Mouse (Mus musculus) brain, adult 2 months (tissue): ENCODE measurements at regions not wholly inside any gene's neighbourhood (a gene's known extent, or its start where the extent isn't known, plus 50 kb on each side); places are given as distances from the start of the nearest gene placed in this dataset.

Experiments used
- DNase-seq: peaks from one replicate; pipeline ENCODE4 v3.0.0; 2011; ENCODE audit warnings: low read depth, low spot score

- no peak for DNase-seq
Observed at GRCm38 (mm10) chr1:169872865-169873264, 55.6 kb upstream of the Ccdc190 start.

- DNase-seq, result peak; percentile 76
Observed at GRCm38 (mm10) chr1:169868636-169869035, 59.8 kb upstream of the Ccdc190 start.

DNA sequence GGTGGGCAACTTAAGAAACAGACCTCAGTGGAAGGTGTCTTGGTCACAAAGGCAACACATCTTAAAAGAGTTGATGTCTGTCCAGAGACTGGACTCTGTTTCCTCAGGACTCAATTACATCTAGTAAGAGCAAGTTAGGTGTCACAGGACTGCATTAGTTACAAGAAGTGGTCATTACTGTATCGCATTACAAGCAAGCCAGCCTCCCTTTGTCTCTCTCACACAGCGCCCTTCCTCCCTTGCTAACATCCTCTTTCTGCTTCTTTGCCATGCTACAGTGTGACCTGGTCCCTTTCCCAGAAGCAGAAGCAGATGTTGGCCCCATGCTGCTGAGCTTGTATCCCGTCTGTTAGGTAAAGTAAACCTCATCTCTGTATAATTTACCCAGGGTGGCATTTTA lies 61.0 kb upstream of the Ccdc190 start:
- DNase-seq, result no peak

DNA sequence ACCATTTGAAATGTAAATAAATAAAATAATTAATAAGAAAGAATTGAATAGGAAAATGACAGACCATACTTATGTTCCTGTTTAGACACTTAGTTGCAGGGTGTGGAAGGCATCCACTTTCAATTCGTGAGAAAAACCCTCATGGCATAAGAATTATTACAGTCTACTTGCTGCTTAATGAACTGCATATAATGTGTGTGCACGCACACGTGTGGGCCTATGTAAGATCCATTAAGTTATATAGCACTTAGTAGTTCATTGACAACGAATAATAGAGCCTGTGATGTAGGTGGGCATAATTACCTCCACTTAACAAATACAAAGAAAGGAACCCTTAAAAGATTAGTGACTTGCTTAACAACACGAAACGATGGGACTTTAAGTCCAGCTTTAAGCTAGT lies 61.6 kb upstream of the Ccdc190 start:
- no peak for DNase-seq

GRCm38 (mm10) chr1:169859041-169859440 lies 69.4 kb upstream of the Ccdc190 start:
- DNase-seq, result peak; percentile 70

DNA sequence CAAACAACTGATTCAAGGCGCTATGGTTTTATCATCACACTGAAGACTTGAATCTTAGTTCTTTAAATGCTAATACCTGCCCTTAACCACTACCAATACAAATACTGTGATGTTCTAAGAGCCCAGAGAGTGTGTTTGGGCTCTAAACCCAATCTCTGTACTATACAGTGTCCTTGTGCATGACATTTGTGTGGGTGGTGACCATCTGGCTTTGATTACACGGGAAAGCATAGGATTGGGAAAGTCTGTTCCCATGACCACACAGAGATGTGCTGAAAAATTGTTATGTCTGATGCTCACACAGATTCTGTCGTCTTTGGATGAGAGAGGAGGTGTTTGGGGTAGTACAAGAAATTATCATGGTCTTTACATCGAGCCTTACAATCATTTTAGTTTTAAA lies 76.8 kb upstream of the Ccdc190 start:
- peak; percentile 59 for DNase-seq

DNA sequence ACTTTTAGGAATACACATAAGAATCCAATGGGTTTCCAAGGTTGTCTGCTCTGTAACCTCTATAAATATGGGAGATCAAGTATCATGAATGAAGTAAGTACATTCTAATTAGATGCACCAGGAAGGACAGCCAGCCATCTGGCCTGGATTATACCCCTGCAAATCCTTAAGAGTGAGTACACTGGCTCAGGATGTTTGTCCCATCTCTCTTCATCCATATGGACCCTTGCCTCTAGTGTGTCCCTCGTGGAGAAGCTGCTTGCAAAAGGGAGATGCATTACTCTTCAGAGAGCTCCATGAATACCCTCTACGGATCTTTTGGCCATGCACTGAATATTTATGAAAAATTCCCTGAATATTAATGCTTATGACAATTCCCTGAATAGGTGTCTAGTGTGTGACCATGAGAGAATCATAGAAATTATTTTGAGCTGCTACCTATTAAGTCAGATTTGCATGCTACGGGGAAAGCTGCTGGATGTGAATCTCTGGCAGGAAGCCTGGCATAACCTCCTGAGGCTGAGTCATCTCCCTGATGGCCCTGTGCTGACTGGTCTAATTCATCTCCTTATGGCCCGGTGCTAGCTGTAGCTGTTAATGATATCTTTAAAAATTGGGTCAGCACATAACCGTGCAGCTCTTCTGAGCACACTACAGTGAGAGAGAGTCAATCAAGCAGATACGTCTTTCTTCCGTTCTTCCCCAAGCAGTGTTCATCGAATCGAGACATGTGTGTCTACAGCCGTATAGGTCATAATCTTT lies 80.0 kb upstream of the Ccdc190 start:
- peak; percentile 77 for DNase-seq

DNA sequence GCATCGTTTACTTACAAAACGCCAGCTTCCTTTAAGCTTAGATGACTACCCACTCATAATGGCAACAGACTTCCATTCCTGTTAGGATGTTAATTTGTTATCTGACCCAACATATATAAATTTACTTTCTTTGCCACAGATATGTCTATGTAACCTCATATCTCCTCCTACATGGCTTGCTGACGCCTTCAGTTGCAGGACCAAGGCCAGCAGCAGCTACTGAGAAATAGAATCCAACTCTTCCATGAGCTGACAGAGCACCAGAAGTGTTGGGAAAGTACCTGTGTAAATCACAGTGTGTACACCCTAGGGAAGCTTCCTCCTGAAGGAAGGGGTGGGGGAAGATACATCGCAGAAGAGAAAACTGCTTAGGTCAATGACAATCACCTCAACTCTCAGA lies 86.0 kb upstream of the Ccdc190 start:
- peak; percentile 42 for DNase-seq

GRCm38 (mm10) chr1:169840948-169841347 lies 87.5 kb upstream of the Ccdc190 start:
- DNase-seq, result peak; percentile 51

- peak; percentile 56 for DNase-seq
Observed at GRCm38 (mm10) chr1:169840056-169840728, 88.3 kb upstream of the Ccdc190 start.

DNA sequence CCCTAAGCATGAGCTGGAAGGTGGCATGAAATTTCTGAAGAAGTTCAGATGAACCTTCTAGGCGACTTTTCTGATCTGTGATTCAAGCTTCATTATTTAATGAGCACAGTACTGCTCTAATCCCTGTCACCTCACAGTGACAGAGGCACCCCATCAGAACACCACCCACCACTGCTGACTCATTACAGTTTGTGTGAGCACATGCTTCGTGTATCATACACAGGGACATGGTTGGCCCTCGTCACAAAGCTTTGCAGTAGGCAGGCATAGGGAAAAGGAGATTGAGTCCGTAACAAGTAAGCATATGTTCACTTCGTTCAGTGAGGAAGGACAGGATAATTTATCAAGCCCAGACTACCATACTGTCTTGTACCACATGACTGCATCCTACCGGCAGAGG lies 85.9 kb upstream of the Rgs4 start:
- DNase-seq, result peak; percentile 80

DNA sequence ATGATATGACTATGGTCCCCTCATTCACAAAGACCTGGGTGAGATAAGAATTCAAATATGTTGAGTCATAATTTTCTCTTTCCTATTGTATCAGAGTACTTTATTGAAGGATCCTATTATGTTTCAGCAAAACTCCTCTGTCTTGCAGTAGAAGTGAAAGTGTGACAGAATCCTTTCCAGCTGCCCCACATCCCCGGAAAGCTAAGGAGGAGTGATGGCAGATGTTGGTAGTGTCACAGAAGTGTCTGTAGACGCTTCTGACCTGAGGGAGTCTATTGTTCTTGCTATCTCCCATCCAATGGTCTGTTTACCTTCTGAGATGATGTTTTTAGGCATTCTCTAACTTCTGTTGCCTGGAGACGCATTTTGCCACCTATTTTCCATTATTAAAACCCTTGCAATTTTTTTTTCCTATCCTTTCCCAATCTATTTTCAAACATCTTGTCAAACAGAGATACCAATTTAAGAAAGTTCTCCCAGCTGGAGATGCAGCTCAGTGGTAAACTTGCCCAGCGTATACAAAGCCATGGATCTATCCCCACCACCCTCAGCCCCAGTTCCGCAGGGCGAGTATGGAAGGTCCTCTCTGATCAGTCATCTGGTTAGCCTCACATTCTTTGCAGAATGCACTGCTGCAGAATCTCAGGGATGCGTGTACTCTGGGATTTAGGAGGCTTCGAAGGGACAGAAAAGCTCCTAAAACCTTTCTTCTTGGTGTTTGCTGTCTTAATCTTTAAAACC lies 84.1 kb upstream of the Rgs4 start:
- DNase-seq, result no peak

- peak; percentile 72 for DNase-seq
Observed at GRCm38 (mm10) chr1:169830596-169830995, 83.2 kb upstream of the Rgs4 start.

DNA sequence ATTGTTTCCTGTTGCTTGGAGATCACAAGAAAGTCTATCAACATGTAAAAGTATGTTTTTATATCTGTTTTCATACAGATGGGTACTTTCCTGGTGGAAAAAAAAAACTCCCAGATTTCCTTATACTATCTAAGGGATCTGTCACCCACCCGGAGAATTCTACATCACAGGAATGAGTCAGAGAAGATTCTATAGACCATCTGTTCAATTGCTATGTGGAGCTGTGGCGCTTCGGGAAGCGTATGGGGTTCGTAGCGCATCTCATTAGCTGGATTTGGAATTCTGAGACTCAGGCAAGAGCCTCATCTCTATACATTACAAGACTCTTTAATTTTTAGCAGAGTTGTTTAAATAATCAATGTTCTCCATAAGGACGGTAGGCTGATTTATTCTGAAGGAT lies 74.6 kb upstream of the Rgs4 start:
- DNase-seq, result peak; percentile 86

- DNase-seq, result no peak
Observed at GRCm38 (mm10) chr1:169819404-169819949, 72.0 kb upstream of the Rgs4 start.

- peak; percentile 87 for DNase-seq
Observed at GRCm38 (mm10) chr1:169816939-169817338, 69.5 kb upstream of the Rgs4 start.

GRCm38 (mm10) chr1:169812512-169813101 lies 65.2 kb upstream of the Rgs4 start:
- peak; percentile 41 for DNase-seq

GRCm38 (mm10) chr1:169803428-169804138 lies 56.1 kb upstream of the Rgs4 start:
- peak; percentile 73 for DNase-seq

DNA sequence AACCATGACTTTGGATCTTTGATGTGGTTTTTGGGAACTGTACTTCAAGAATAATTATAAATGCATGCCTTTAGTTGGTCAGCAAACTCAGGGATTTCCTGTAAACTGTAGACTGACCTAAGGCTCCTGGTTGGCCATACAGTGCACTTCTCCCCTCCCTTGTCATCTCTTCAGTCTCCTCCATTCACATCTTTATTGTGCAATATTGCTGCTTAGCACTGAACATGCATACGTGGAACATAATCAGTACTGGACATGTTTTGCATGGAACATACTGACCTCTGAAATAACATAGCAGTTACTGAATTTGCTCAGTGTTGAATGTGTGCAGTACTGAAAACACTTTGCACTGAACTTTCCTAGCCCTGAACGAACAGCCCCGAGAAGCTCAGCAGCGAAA lies 55.4 kb upstream of the Rgs4 start:
- DNase-seq, result no peak

DNA sequence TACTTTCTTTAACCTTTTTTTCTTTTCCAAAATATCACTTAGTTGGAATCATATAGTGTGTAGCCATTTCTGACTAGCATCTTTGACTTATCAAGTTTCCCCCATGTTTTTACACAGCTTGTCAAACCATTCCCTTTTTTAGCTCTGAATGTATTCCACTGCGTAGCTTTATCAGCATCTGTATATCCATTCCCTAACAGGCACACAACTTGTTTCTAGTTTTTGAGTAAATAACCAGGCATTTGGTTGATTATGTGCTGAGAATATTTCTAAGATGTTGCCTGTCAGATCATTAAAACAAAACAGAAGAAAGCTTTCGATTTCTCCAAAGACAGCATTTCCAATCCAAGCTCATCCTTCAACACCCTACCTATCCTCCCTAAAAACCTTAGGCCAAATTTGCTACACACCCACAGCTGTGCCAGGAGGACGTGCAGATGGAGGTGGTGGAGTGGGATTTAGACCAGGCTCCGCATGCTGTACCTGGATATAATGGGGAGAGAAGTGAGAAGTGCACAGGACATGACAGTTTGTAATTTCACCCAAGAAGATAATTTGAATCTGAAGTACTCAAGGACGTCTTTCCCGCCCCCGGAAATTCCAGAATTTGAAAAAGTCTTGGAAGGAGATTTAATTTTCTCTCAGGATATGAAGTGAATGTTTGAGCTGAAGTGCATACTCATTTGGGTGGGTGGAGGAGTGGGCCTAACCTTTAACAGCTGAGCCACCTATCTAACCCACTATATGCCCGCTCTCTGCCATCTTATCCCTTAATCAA lies 54.8 kb upstream of the Rgs4 start:
- peak; percentile 42 for DNase-seq
